Mouse (Mus musculus): ENCODE measurements at regions not wholly inside any gene's neighbourhood (a gene's known extent, or its start where the extent isn't known, plus 50 kb on each side); places are given as distances from the start of the nearest gene placed in this dataset. TPM values are rescaled to one million over a fixed set of nuclear protein-coding genes. Genes with fewer than 3 reads are reported as not detected.

DNA sequence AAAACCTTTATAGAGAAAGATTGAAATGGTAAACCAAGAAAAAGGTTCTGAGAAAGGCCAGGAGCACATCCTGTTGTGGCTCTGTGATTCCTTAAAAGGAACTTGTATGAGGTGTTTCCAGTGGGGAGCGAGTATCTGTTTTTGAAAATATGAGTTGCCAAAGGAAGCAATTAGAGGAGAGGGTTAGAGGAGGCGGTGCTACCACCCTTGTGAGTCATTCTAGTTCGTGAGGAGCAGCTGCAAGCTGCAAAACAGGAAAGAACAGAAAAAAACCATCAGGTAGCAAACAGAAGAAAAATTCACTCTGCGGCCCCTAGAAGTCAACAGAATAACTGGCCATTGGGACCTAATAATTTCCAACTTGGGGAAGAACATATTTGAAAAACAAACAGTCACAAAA, 116.1 kb upstream of the Pitrm1 start:
- DNase-seq: no peak

DNA sequence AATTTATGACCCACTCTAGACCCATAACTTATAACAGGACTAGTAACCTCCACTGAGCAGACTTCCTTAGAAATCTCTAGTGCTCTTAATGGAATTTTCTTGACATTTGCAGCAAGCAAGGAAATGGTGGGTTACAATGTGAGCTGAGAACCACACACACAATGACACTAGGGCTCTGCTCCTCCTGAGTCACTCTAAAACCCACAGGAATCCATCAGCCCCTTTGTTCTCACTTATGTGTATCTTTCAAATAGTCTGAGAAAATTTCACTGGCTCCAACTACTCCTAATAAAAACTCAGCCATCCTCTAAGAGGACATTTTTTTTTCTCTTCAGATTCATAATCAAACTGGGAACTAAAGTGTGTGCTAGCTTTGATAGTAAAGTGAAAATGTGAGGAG, 101.0 kb upstream of the Pitrm1 start:
- no peak for DNase-seq

DNA sequence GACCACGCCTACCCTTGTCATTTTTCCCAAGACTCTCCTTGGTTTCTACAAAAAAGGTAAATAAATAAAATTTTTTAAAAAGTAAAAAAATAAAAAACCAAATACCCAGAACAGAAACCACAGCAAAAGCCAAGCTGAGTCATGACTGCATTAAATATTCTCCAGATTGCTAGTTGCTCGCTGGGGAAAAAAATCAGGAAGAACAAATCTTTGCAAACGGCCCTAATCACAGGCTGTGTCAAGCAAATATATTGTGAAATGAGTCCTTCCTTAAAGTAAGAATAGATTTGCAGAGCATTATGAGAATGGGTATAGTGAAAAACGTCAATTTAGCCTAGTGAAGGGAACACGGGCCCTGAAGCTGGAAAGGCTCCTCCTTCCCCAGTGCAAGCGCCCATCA, 86.6 kb upstream of the Pitrm1 start:
- DNase-seq: no peak

DNA sequence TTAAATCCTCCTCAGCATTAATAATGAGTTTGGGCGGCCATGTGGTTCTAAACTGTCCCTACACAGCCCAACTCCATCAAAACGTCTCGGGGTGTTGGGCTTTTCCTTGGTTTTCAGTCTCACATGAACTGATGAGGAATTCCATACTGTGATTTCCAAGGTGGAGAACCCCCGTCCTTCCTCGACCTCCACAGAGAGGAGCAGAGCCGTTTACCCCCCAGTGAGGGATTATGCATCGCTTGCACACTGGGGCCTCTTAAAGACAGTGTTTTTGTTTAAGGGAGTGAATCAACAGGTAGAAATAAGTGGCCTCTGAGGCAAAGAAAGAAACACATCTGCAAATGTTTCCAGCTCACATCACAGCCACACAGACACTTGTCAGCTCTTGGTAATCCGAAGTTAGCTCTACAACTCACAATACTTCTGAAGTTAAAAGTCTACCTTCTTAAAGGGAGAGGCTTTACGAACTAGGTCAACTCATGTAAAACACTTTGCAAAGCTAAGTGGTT, 82.0 kb upstream of the Pitrm1 start:
- DNase-seq: no peak

DNA sequence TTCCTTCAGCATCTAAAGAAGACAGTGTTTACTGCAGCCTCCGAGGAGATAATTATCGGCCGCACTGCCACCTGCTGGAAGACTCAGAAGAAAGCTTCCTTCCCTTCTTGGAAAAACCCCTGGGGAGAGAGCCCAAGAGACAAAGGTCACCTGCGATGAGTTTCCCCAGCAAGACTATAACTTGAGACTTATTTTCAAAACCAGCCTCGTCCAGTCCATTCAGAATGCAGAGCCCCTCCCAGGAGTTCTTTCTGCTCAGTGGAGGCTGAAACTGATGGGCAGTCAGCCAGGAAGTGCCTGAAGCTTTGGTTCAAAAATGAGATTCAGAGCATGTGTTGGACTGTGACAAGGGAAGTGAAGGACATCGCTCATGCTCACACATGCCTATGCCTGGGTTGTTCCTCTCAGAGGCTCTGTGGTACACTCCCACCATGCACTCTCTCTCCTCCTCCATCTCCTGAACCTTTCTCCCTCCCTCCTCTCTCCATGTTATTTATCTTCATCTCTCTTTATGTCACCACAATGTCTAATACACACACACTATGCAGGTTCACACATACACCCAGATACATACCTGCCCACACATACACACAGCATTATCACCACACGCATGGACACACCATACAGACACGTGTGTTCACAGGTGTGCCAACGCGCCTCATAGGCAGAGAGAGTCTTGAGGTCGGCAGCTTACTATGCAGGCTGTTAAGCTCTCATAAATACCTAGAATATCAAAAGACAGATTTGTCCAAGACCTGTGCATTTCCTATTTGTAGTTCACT, 78.3 kb upstream of the Pitrm1 start:
- peak; percentile 58 to 72 for DNase-seq

DNA sequence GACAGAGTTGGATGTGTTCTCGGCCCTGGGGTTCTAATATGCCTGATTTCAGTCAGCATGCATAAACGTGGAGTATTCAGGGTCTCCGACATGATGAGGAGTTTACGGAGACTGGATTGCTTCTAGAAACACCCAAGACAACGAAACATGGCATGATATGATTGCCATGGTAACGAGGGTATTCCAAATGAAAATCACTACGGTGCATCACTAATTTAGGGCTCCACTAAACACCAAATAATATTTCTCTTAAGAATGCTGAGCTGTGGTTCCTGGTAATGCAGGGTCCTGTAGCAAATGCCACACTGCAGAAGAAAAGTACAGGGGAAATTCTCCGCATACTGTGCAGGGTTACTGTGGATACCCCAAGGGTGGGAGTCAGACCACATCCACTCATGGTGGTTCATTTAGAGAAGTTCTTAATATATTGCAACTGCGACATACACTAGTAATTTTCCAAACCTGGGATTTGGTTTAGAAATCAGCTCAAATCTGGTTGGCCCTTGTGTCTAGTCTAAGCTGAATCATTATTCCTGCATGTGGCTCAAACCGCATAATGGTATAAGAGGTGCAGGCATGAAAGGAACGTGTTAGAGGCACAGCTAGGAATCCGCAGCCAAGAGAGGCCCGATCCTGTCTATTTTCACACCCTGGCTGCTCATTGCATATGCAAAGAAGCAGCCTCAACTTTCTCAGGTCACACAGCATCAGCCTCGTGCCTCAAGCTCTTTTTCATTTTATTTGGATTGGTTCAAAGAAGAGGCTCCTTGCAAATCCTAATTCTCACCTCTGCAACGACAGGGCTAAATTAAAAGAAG, 77.5 kb upstream of the Pitrm1 start:
- DNase-seq: no peak

DNA sequence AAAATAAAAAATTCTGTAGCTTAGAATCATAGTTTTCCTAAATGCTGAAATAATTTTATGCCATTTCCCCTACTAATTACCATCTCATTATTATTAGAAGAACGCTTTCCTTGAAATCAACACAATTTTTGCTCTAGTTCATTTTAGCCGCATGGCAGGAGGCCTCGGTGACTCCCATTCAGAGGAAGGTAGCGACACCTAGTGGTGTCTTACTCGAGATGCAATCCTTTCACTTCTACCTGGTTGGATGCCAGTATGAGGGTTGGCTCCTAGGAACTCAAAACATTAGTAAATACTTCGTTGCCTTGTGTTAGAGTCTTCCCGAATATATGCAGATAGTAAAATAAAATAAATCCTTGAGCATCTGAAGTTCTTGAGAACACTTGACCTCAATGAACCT, 76.3 kb upstream of the Pitrm1 start:
- peak; percentile 62 to 70 for DNase-seq

DNA sequence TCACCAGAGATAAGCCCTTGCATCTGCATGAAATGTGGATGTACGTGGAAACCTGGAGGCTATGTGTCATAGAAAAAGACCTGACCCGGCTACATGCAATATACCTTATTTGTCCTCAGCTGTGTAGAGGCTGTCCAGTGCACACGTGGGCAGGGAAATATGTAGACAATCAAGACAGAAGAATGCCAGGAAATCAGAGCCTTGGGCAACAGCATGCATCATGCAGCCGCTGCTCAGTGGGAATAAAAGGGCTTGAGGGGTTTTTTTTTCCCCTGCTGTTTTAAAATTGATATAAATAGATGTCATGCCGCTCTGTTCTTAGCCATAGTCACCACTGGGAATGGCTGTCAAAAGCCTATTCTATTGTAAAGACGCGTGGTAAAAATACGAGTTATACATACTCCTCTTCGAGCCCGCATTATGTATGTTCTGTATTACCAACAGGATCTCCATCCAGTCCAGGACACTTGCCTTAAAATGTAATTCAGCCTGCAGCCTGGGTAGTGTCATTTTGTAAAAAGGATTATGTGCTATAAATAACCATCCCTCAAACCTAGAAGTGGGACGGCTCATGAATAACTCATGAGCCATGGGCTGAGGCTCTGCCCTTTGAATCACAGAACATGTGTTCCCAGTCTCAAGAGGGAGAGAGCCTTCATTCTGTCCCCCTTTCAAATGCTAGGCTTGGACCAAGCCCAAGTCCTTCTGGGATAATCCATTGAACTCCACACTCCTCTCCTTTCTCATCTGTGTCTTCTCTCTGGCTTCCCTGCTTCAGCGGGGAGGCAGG, 74.4 kb upstream of the Pitrm1 start:
- no peak for DNase-seq

DNA sequence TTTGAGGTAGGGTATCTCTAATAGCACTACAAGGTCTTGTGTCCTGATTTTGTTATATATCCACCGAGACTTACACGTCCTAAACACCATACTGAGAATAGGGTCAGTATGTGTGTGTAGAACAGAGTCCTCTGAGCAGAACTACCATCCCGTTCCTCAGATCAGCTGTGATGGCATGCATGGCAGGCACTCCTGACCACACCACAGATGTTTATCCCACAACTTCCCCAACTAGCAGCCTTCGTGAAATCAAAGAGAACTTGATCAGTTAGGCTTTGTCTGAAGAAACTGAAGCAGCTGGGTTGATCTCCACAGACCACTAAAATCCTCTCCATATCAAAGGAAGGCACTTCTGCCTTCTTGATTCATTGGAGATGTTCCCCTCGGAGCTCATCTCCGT, 68.3 kb upstream of the Pitrm1 start:
- DNase-seq: no peak

DNA sequence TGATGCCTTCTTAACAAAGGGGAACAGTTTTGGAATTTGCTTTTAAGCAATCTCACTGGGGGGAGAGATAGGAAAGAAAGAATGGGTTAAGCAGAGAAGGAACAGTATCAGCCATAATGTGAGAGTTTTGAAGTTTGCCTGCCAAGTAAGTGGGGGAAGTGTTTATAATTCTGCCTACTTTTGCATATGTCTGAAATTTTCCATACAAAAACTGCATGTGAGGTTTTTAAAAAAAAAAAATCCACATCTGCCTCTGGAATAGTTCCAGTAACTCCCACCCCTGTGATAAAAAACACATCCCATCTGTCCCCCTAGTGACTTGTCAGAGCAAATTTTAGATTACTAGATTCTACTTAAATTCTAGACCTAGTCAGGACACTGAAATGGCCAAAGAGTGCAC, 63.5 kb upstream of the Pitrm1 start:
- DNase-seq: no peak

DNA sequence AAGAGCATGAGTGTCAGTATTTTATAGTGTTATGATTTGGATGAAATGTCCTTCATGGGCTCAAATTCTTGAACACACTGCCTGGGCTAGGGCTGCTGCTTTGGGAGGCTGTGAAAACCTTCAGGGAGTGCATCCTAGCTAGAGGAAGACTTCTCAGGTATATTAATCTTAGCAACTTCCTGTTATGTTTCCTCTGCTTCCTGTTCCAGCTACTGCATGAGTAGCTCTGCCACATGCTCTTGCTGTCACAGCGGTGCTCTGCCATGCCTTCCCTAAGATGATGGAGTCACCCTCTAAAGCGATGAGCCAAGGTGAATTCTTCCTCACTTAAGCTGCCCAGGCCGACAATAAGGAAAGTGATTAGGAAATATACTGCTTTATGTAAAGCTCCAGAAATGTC, 60.1 kb upstream of the Pitrm1 start:
- no peak for DNase-seq

DNA sequence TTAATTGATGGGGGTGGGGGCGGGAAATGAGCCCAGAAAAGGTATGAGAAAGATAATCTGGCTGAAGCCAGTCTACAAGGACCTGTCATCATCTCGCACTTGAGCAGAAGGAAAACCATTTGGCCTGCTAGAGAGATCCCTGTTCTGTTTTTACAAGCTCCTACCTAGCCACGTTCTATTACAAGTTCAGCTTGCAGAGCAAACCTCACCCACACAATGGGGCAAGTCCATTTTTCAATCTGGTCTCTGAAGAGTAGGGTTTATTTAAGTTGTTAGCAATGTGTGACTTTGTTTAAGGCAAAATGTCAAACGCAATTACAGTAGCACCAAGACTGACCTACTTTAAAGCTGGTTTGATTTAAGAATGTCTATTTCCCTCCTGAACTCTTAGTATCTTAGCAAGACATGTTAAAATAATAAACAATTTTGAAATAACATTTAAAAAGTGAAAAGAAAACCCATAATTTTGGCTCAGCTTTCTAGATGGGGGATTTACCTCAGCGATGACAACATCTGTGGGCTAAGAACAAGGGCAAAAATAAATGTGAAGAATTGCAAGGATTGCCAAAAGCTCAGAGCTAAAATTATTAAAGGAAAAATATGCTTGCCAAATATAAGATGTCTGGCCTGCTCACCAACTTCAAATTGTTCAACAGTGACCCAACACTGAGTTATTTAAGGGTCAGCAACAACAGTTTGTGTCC, 54.9 kb upstream of the Pitrm1 start:
- DNase-seq: no peak

Small RNA genes in the stretch of these regions (microRNA-seq; reads per million reads assigned to microRNA genes)
- not detected for gene Gm26259

All from adrenal gland, postnatal 36 days (tissue).